In the genomic region with DNA sequence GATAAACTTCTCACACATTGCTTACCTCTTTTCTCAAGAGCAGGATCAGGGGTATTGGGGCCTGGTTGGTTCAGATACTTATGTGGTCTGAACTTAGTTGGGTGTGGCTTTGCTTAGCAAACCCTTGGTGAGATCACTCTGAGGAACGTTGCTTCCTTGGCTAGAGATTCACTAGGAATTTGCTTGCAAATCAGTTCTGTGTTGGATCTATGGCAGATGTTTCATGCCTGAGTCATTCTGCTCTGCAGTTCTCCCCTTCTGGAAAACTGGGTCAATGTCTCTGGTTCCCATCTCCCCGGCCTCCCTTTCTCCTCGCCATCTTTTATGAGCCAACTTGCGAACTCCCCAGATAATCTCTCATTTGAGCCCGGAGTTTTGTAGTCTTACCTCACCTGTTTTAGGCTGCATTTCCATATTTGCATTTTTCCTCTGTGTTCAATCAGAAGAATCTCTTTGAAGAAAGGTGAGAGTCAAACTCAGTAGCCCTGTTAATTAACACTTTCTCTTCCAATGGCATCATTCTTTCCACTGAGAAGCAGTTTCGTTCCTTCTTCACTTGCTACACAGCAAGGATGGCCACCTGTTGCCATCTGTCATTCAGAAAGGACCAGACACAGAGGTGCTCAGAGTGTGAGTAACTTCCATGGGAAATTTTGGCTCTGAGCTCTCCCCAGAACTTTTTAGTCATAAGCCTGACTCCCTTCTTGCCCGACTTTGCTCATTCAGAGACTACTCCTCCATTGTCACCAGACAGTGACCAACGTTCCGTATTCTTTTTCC, we compare ENCODE assay signal across 24 mouse cellular contexts.
A peak's percentile ranks its signal among the peaks of the same experiment; 100 is the strongest.
DNase-seq lines count a peak whose midpoint lies in the region; ATAC-seq lines count a peak whose summit lies in the region.
"Had no signal": no experiment of that assay in that cellular context is flagged by ENCODE, and none has a peak within 500 bp of the region (broad histone marks: within the 10 kb centered on the region; RNA-seq: fewer than 3 reads in every experiment).

No protein-coding gene starts in this region.

- ATAC-seq in frontal cortex, adult (ENCODE audit: low TSS enrichment) = peak; percentile 96
- no peak for ATAC-seq in hindbrain, embryonic 16.5 days
- ATAC-seq in granulocyte monocyte progenitor cell, adult 5-6 weeks (replicated peaks; ENCODE audit: poor library complexity, severe bottlenecking) = no peak
- ATAC-seq: forebrain, embryonic 16.5 days; intestine, postnatal 0 days had no signal

- no peak for DNase-seq in frontal cortex, postnatal 14 days (ENCODE audit: low spot score in 2 of 2)
- DNase-seq in right cerebral cortex, adult 2 months (ENCODE audit: low spot score in 2 of 2) = peak; percentile 10 to 25
- no peak for DNase-seq in right cerebral cortex, postnatal 14 days
- DNase-seq in brain, adult 2 months (ENCODE audit: low read depth, low spot score) = peak; percentile 77
- no peak for DNase-seq in urinary bladder, postnatal 36 days (ENCODE audit: low spot score in 2 of 2)
- DNase-seq: cerebellum, adult 11 months; cerebellum, postnatal 25 days; gastrocnemius, postnatal 25 days; heart, postnatal 14 days; kidney, postnatal 10 days; lung, postnatal 4 days; thymus, adult 2 months had no signal

- H3K4me3 ChIP-seq in hindbrain, embryonic 16.5 days (ENCODE audit: low read length) = no peak overlapping the region
- H3K4me3 ChIP-seq: embryonic facial prominence, embryonic 10.5 days; erythroblast, embryonic 14.5 days; limb, embryonic 15.5 days; midbrain, embryonic 10.5 days; neural tube, embryonic 13.5 days had no signal

- H3K9ac ChIP-seq in hindbrain, embryonic 16.5 days (ENCODE audit: low read depth, low read length) = no peak overlapping the region
- H3K9ac ChIP-seq: hindbrain, embryonic 14.5 days; limb, embryonic 15.5 days; neural tube, embryonic 13.5 days had no signal

- no peak overlapping the region for H3K27ac ChIP-seq in hindbrain, embryonic 16.5 days (ENCODE audit: low read depth, low read length)
- H3K27ac ChIP-seq: embryonic facial prominence, embryonic 10.5 days; hindbrain, embryonic 14.5 days; limb, embryonic 15.5 days; midbrain, embryonic 10.5 days; neural tube, embryonic 13.5 days had no signal

- H3K4me2 ChIP-seq in hindbrain, embryonic 16.5 days (ENCODE audit: low read length) = no peak overlapping the region
- H3K4me2 ChIP-seq: heart, embryonic 11.5 days; hindbrain, embryonic 14.5 days; limb, embryonic 15.5 days; neural tube, embryonic 13.5 days had no signal

- H3K27me3 ChIP-seq in hindbrain, embryonic 16.5 days (replicated peaks; ENCODE audit: control insufficient read depth, insufficient read depth, low read length) = peaks cover 5% of the 10 kb centered on the region; the same call in 1 of the 2 replicates
- H3K27me3 ChIP-seq: limb, embryonic 15.5 days had no signal

- no peaks in the 10 kb centered on the region for H3K4me1 ChIP-seq in hindbrain, embryonic 16.5 days (ENCODE audit: control insufficient read depth, insufficient read depth, low read depth, low read length)
- H3K4me1 ChIP-seq: limb, embryonic 15.5 days had no signal

- no peaks in the 10 kb centered on the region for H3K36me3 ChIP-seq in hindbrain, embryonic 16.5 days (ENCODE audit: control insufficient read depth, insufficient read depth, low read length)
- H3K36me3 ChIP-seq: embryonic facial prominence, embryonic 10.5 days; limb, embryonic 15.5 days; midbrain, embryonic 10.5 days; neural tube, embryonic 13.5 days had no signal

- peaks cover 5% of the 10 kb centered on the region; the same call in 1 of the 2 replicates for H3K9me3 ChIP-seq in hindbrain, embryonic 16.5 days (ENCODE audit: control insufficient read depth, low read length)
- H3K9me3 ChIP-seq: limb, embryonic 15.5 days; midbrain, embryonic 10.5 days had no signal

- WGBS in hindbrain, embryonic 16.5 days = 90% methylated on average over 9 of the region's 9 CpGs

Comparison
In these comparisons a context has a peak if more than half of its experiments do, and no peak if none do; other contexts are left out.
1. DNase-seq: peak in right cerebral cortex, adult 2 months (2 of 2) and brain, adult 2 months (single experiment); none in frontal cortex, postnatal 14 days (0 of 2), right cerebral cortex, postnatal 14 days (single experiment) and urinary bladder, postnatal 36 days (0 of 2).